Mouse (Mus musculus) gastrocnemius, adult 2 months (tissue): ENCODE measurements at regions not wholly inside any gene's neighbourhood (a gene's known extent, or its start where the extent isn't known, plus 50 kb on each side); places are given as distances from the start of the nearest gene placed in this dataset.

Source experiments
- DNase-seq: peaks from one replicate; pipeline ENCODE4 v3.0.0; 2022
- H3K27ac ChIP-seq: fragments of 200-600 bp; 2 replicates; pipeline ENCODE4 v1.8.1; 2022; ENCODE audit warnings: mild to moderate bottlenecking
- H3K4me3 ChIP-seq: fragments of 200-600 bp; 2 replicates; pipeline ENCODE4 v1.8.1; 2022; ENCODE audit warnings: mild to moderate bottlenecking, moderate library complexity
- CTCF ChIP-seq: fragments of 200-600 bp; IDR thresholded peaks from 2 replicates; pipeline ENCODE4 v1.8.1; 2022; ENCODE audit warnings: antibody characterized with exemption, mild to moderate bottlenecking, moderate library complexity
- intact Hi-C: fragments of 180-260 bp; cut with DNase I; formaldehyde crosslinking; loops from one replicate; pipeline ENCODE4 v1.15.1; 2025

GRCm38 (mm10) chr7:144993566-144993965, 53.8 kb upstream of the Ccnd1 start:
- no peak overlapping the region for H3K4me3 ChIP-seq
- intact Hi-C loops = no loop called here
- no peak for DNase-seq
- H3K27ac ChIP-seq = no peak overlapping the region
- no peak for TF ChIP-seq CTCF

GRCm38 (mm10) chr7:144991760-144992159, 52.0 kb upstream of the Ccnd1 start:
- intact Hi-C loops = no loop called here
- H3K4me3 ChIP-seq = no peak overlapping the region
- DNase-seq = no peak
- H3K27ac ChIP-seq = no peak overlapping the region
- TF ChIP-seq CTCF = no peak
